Mouse (Mus musculus) erythroblast, adult 5-6 weeks (primary cell): ENCODE measurements around the gene Kcnj12. TPM values are rescaled to one million over a fixed set of nuclear protein-coding genes. Genes with fewer than 3 reads are reported as not detected.

Experiments
- ATAC-seq: replicated peaks from 2 replicates; pipeline ENCODE4 v1.8.0; 2016; ENCODE audit warnings: moderate number of reproducible peaks, mild to moderate bottlenecking, moderate TSS enrichment, inconsistent platforms; ENCODE audit not compliant: poor library complexity, low FRiP score, severe bottlenecking
- total RNA-seq, 2 experiments: library from RNA; stranded (forward) in 1 of 2; stranded (reverse) in 1 of 2; fragments of 150-400 nt in 1 of 2; fragments of 200-764, 138-1000 nt in 1 of 2; gene quantifications; 2 replicates each; pipeline versions ENCODE4 v1.2.3 to v1.2.4; 2015 to 2017; ENCODE audit warnings: low replicate concordance in 2 of 2

The Kcnj12 gene
- total RNA-seq, 2 experiments from 2014 or later, result not detected

GRCm38 (mm10) chr11:61091192-61091591, 68.8 kb downstream of the Kcnj12 start:
- ATAC-seq, result no peak

DNA sequence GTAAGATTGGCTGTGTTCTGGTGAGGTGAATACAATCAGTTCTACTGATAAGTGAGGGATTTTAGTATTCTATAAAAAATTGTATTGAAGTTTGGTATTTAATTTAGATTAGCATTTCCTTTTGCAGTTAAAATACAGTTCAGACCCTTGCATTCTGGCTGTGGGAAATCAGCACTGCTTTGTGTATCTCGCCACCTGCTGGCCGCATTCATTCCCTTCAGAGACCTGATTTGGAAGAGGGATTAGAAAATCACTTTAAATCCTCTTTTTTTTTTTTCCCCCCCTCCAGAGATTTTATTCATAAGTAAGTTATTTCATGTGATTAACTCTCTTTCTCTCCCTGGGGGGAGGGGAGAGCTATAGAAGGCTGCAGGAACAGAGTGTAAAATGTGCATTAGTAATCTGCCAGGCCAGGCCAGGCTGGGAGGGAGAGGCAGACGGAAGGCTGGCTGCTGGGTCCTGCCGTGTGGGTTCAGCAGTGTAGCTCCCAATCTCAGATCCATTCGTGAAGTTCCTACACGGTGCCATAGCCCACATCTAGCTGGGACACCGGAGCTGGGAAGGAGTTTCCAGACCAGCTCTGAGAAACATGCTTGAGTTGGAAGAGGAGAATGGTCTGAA, 69.4 kb downstream of the Kcnj12 start:
- no peak for ATAC-seq

- no peak for ATAC-seq
Observed at GRCm38 (mm10) chr11:61098046-61098445, 75.7 kb downstream of the Kcnj12 start.

DNA sequence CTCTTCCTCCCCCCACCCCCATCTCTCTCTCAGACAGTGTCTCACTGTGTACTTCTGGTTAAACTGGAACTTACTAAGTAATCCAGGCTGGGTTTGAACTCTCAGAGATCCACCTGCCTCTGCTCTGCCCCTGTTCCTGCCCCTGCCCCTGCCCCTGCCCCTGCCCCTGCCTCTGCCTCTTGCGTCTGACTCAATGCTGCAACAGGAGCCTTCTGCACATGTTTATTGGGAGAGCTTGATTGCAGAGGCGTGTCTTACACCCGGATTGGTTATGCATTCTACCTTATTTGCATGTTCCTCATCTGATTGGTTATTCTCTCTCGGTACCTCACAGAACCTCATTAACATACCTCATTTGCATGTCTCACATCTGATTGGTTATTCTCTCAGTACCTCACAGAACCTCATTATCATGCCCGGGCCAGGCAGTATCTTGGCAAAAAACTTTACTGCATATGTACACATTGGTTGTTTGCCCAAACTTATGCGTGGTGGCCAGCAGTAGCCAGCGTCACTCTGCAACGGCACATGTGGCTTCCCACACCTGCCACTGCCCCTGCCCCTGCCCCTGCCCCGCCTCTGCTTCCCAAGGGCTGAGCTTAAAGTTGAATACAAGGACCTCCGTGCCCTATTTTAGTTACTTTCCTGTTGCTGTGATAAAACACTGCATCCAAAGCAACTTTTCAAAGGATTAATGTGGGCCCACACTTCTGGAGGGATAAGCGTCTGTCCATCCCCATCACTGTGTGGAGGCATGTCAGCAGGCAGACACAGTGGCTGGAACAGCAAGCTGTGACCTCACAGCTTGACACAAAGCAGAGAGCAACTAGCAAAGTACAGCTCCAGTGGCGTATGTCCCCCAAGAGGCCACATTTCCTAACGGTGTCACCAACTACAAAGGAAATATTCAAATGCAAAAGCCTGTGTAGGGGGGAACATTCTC, 80.3 kb downstream of the Kcnj12 start:
- ATAC-seq, result no peak

GRCm38 (mm10) chr11:61104241-61104901, 82.0 kb downstream of the Kcnj12 start:
- peak; percentile 86 for ATAC-seq

DNA sequence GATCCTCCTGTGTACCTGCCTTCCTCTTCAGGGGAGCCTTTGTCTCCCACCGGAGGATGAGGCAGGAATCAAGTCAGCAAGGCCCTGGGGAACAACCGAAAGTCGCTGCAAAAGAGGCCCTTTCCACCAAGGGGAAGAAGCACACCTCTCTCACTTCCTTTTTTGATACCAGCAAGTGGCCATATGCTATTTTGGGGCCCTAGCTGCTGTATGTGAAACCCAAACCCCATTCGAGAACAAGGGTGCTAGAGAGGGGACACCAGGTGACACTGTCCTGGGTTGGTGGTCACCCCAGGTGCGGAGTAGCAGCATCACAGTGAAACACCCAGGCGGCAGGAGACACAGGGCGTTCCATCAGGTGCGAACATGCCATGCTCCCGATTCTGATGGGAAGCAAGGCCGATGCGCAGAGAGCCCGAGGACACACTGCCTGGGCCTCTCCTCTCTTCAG, 86.6 kb downstream of the Kcnj12 start:
- ATAC-seq, result no peak

DNA sequence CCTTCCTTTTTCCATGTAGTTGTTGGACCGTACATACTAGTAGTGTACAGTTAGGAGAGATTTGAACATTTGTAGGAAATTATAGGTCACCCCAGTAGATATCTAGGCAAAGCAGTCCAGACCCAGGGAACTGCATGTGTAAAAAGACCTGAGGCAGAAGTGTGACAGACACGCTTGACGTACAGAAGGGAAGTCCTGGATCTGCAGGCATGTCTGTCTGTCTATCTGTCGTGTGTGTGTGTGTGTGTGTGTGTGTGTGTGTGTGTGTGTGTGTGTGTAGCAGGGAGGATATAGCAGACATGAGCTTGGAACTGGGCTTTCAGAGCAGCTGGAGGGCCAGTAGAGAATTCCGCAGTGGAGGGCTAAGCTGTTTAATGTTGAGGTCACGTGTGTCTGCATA, 87.3 kb downstream of the Kcnj12 start:
- no peak for ATAC-seq

GRCm38 (mm10) chr11:61110113-61110512, 87.7 kb downstream of the Kcnj12 start:
- no peak for ATAC-seq

DNA sequence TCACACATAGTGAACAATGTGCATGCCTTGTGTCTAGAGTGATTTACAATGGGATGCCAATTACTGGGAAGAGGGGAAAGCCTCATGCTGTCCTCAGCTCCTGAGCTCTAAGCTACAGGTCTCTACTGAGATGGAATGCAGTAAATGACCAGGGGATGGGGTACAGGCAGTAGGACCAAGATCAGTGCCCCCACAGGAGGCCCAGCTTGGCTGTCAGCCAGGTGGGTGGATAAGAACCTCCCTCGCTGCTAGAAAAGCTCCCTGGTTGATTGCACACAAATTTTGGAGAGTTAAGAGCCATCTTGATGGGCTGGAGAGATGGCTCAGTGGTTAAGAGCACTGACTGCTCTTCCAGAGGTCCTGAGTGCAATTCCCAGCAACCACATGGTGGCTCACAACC, 88.6 kb downstream of the Kcnj12 start:
- no peak for ATAC-seq

- no peak for ATAC-seq
Observed at GRCm38 (mm10) chr11:61111472-61111871, 89.1 kb downstream of the Kcnj12 start.

GRCm38 (mm10) chr11:61112323-61112995, 90.1 kb downstream of the Kcnj12 start:
- no peak for ATAC-seq

DNA sequence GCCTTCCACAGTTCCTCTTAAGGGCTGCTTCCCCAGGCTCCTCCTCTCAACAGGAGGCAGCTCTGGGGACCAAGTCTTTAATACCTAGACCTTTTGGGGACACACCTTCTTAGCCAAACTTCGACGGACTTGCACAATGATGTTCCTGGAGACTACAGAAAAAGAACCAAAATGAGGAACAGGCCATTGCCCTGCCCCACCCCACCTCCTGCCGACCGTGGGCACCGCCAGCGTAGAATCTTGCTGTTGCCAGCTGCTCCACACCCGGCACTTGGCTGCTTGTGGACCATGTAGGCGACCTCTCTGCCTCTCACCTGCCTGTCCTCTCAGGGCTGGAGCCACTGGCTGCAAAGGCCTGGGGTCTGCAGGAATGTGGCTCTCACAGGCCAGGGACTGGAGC, 93.9 kb downstream of the Kcnj12 start:
- ATAC-seq, result no peak; the same call in 1 of the 2 replicates

DNA sequence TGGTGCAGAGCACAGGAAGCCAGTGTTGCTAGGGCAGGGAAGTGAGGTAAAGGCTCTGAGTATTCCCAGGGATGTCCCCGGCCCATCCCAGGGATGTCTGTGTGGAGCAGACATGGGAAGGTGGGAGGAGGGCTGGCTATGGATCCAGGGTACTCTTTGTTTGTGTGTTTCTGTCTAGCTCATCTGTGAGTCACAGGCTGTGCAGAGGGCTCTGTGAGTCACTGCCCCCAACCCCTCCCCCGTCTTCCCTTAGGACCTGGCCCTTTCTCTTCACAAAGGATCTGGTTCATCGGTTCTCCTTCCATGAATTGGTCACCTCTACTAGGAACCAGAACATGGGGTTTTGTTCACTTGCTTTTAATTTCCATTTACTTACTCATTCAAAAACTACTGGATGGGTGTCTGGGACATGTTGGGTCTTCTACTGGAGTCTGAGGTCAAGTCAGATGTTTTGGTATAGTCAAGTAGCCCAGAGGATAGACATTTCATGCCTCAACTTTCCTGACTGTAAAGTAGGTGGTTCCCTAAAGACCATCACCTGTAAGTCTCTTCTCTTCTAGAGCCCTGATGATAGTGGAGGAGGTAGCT, 97.7 kb downstream of the Kcnj12 start:
- no peak for ATAC-seq

Other genes starting within 250 kb of the Kcnj12 start
- gene Top3a, start 245.2 kb upstream of the Kcnj12 start, total RNA-seq (2015; ENCODE audit: low replicate concordance), result 5.6 and 7.1 TPM in 2 replicates
- 4.5 and 11.9 TPM in 2 replicates for gene Top3a, start 245.2 kb upstream of the Kcnj12 start, total RNA-seq (2017; ENCODE audit: low replicate concordance)
- gene Smcr8, start 245.0 kb upstream of the Kcnj12 start, total RNA-seq (2015; ENCODE audit: low replicate concordance), result 10.0 and 11.3 TPM in 2 replicates
- gene Smcr8, start 245.0 kb upstream of the Kcnj12 start, total RNA-seq (2017; ENCODE audit: low replicate concordance), result 3.5 and 5.6 TPM in 2 replicates
- gene Shmt1, start 210.8 kb upstream of the Kcnj12 start, total RNA-seq (2015; ENCODE audit: low replicate concordance), result 1.5 and 5.4 TPM in 2 replicates
- 5.3 and 10.9 TPM in 2 replicates for gene Shmt1, start 210.8 kb upstream of the Kcnj12 start, total RNA-seq (2017; ENCODE audit: low replicate concordance)
- gene Dhrs7b, start 191.9 kb upstream of the Kcnj12 start, total RNA-seq (2015; ENCODE audit: low replicate concordance), result 2.3 TPM in 1 of 2 replicates, not detected in the other
- gene Dhrs7b, start 191.9 kb upstream of the Kcnj12 start, total RNA-seq (2017; ENCODE audit: low replicate concordance), result 1.4 and 4.7 TPM in 2 replicates
- gene Tmem11, start 143.3 kb upstream of the Kcnj12 start, total RNA-seq (2015; ENCODE audit: low replicate concordance), result 1.9 and 8.8 TPM in 2 replicates
- 7.2 and 13.5 TPM in 2 replicates for gene Tmem11, start 143.3 kb upstream of the Kcnj12 start, total RNA-seq (2017; ENCODE audit: low replicate concordance)
- 6.1 and 7.1 TPM in 2 replicates for gene Natd1, start 107.8 kb upstream of the Kcnj12 start, total RNA-seq (2015; ENCODE audit: low replicate concordance)
- 2.4 and 4.5 TPM in 2 replicates for gene Natd1, start 107.8 kb upstream of the Kcnj12 start, total RNA-seq (2017; ENCODE audit: low replicate concordance)
- gene Map2k3, start 90.5 kb upstream of the Kcnj12 start, total RNA-seq (2015; ENCODE audit: low replicate concordance), result 28.1 and 29.7 TPM in 2 replicates
- 21.6 and 45.6 TPM in 2 replicates for gene Map2k3, start 90.5 kb upstream of the Kcnj12 start, total RNA-seq (2017; ENCODE audit: low replicate concordance)
- 10.2 and 11.7 TPM in 2 replicates for gene Tnfrsf13b, start 104.2 kb downstream of the Kcnj12 start, total RNA-seq (2015; ENCODE audit: low replicate concordance)
- 6.7 and 18.9 TPM in 2 replicates for gene Tnfrsf13b, start 104.2 kb downstream of the Kcnj12 start, total RNA-seq (2017; ENCODE audit: low replicate concordance)
- 6.5 and 7.7 TPM in 2 replicates for gene Usp22, start 152.5 kb downstream of the Kcnj12 start, total RNA-seq (2015; ENCODE audit: low replicate concordance)
- gene Usp22, start 152.5 kb downstream of the Kcnj12 start, total RNA-seq (2017; ENCODE audit: low replicate concordance), result 14.6 and 18.0 TPM in 2 replicates
- not detected in 2 replicates for gene Aldh3a1, start 185.0 kb downstream of the Kcnj12 start, total RNA-seq (2015; ENCODE audit: low replicate concordance)
- gene Aldh3a1, start 185.0 kb downstream of the Kcnj12 start, total RNA-seq (2017; ENCODE audit: low replicate concordance), result not detected in 2 replicates
- gene Aldh3a2, start 244.9 kb downstream of the Kcnj12 start, total RNA-seq (2015; ENCODE audit: low replicate concordance), result 14.6 and 20.5 TPM in 2 replicates
- 5.0 and 20.4 TPM in 2 replicates for gene Aldh3a2, start 244.9 kb downstream of the Kcnj12 start, total RNA-seq (2017; ENCODE audit: low replicate concordance)